Mouse (Mus musculus): ENCODE measurements around the gene Cyb5r1. TPM values are rescaled to one million over a fixed set of nuclear protein-coding genes. Genes with fewer than 3 reads are reported as not detected.
"Not testable (repeated sequence)": the region's sequence is repeated elsewhere in the genome, so short reads cannot be mapped to it uniquely, and the experiment has no call there.

Gene Cyb5r1
- polyA plus RNA-seq, 1 experiment from 2014 or later, result 20.4 TPM

- H3K36me3 ChIP-seq; H3K4me3 ChIP-seq (replicated peaks); H3K4me2 ChIP-seq; DNase-seq; H3K9me3 ChIP-seq (replicated peaks); ATAC-seq (ENCODE audit: low read depth); H3K27ac ChIP-seq; H3K27me3 ChIP-seq; H3K9ac ChIP-seq: not testable (repeated sequence)
- WGBS (ENCODE audit: insufficient replicate concordance), result 90% methylated on average over 8 of the region's 10 CpGs
- H3K4me1 ChIP-seq (replicated peaks), result peaks cover 25% of the 10 kb centered on the region; the same call in 1 of the 2 replicates
Measured at GRCm38 (mm10) chr1:134441737-134442136, 36.4 kb downstream of the Cyb5r1 start.

DNA sequence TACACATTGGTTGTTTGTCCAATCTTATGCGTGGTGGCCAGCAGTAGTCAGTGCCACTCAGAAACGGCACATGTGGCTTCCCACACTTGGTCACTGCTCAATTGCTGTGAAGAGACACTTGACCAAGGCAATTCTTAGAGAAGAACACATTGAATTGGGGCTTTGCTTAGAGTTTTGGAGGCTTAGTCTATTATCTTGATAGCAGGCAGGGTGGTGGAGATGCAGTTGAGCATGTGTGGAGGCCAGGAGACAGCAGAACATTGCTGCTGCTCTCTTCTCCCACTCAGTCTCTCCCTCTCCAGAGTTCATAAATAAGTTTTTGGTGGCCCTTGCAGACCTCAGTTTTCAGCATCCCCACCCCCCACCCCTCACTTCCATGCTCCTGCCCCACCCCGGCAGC is 37.0 kb downstream of the Cyb5r1 start:
- H3K27me3 ChIP-seq, result no peaks in the 10 kb centered on the region
- WGBS (ENCODE audit: insufficient replicate concordance), result 88% methylated on average over 3 of the region's 3 CpGs
- H3K4me1 ChIP-seq (replicated peaks), result peaks cover 25% of the 10 kb centered on the region; the same call in 1 of the 2 replicates
- H3K4me3 ChIP-seq (replicated peaks), result no peak overlapping the region
- peak; percentile 47; the same call in 1 of the 2 replicates for ATAC-seq (ENCODE audit: low read depth)
- 0 out of 2 replicates have a peak overlapping the region, but pooled peaks have one; percentile 9 for H3K27ac ChIP-seq
- H3K36me3 ChIP-seq, result no peaks in the 10 kb centered on the region
- no peaks in the 10 kb centered on the region for H3K9me3 ChIP-seq (replicated peaks)
- no peak overlapping the region for H3K4me2 ChIP-seq
- H3K9ac ChIP-seq, result no peak overlapping the region
- no peak for DNase-seq

- H3K27me3 ChIP-seq; H3K36me3 ChIP-seq; H3K4me3 ChIP-seq (replicated peaks); H3K4me2 ChIP-seq; H3K9me3 ChIP-seq (replicated peaks); H3K9ac ChIP-seq; H3K27ac ChIP-seq; DNase-seq; ATAC-seq (ENCODE audit: low read depth): not testable (repeated sequence)
- H3K4me1 ChIP-seq (replicated peaks), result peaks cover 25% of the 10 kb centered on the region; the same call in 1 of the 2 replicates
- WGBS (ENCODE audit: insufficient replicate concordance), result 54% methylated on average over 1 of the region's 1 CpGs
Measured at GRCm38 (mm10) chr1:134443288-134443687, 37.9 kb downstream of the Cyb5r1 start.

- Histone ChIP-seq H3K9ac (no peak overlapping the region), H3K9me3 (replicated peaks) (no peaks in the 10 kb centered on the region), H3K27ac (no peak overlapping the region), H3K4me1 (replicated peaks) (peaks cover 22% of the 10 kb centered on the region; the same call in 1 of the 2 replicates), H3K36me3 (no peaks in the 10 kb centered on the region), H3K4me3 (replicated peaks) (no peak overlapping the region), H3K27me3 (no peaks in the 10 kb centered on the region), H3K4me2 (no peak overlapping the region)
- ATAC-seq (ENCODE audit: low read depth) (no peak), DNase-seq (no peak)
- 68% methylated on average over 2 of the region's 2 CpGs for WGBS (ENCODE audit: insufficient replicate concordance)
Measured at GRCm38 (mm10) chr1:134445418-134445817, 40.1 kb downstream of the Cyb5r1 start.

- H3K4me2 ChIP-seq; DNase-seq; H3K9me3 ChIP-seq (replicated peaks); H3K4me3 ChIP-seq (replicated peaks); H3K36me3 ChIP-seq; ATAC-seq (ENCODE audit: low read depth); H3K4me1 ChIP-seq (replicated peaks); H3K27ac ChIP-seq; H3K27me3 ChIP-seq; H3K9ac ChIP-seq: not testable (repeated sequence)
- WGBS (ENCODE audit: insufficient replicate concordance), result 67% methylated on average over 3 of the region's 3 CpGs
Measured at GRCm38 (mm10) chr1:134448537-134448936, 43.2 kb downstream of the Cyb5r1 start.

DNA sequence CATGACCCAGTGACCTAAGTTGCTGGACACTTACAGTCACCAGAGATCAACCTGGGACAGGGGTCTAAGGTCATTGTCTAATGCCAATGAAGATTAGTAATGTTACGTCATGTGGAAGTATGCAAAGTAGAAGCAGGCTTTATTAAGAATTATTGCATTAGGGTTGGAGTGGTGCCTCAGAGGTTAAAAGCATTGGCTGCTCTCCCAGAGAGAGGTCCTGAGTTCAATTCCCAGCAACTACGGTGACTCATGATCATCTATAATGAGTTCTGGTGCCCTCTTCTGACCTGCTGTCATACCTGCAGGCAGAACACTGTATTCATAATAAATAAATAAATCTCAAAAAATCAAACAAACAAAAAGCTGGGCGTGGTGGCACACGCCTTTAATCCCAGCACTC is 44.8 kb downstream of the Cyb5r1 start:
- Histone ChIP-seq H3K9me3 (replicated peaks) (no peaks in the 10 kb centered on the region), H3K27ac (no peak overlapping the region), H3K27me3 (0 out of 2 replicates have a peak, but pooled peaks cover 3% of the 10 kb centered on the region), H3K4me1 (replicated peaks) (peaks cover 10% of the 10 kb centered on the region), H3K36me3 (no peaks in the 10 kb centered on the region), H3K4me2 (no peak overlapping the region), H3K9ac (no peak overlapping the region), H3K4me3 (replicated peaks) (no peak overlapping the region)
- no peak for DNase-seq
- ATAC-seq (ENCODE audit: low read depth), result no peak
- 77% methylated on average over 4 of the region's 4 CpGs for WGBS (ENCODE audit: insufficient replicate concordance)

DNA sequence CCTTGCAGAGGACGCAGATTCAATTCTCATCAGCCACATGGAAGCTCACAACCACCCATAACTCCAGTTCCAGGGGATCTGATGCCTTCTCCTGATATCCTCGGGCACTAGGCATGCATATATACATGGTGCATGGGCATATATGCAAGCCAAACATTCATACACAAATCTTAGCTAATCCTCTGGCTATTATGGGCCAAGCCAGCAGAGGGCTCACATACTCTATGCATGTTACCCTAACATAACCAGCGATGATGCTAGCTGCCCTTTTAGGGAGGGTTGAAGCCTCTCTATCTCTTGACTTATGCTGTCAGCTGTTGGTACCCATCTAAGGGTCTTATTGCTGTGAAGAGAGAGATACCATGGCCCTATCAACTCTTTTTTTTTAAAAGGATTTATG is 45.6 kb downstream of the Cyb5r1 start:
- Histone ChIP-seq H3K4me1 (replicated peaks) (peaks cover 12% of the 10 kb centered on the region), H3K27me3 (0 out of 2 replicates have a peak, but pooled peaks cover 3% of the 10 kb centered on the region), H3K9ac (no peak overlapping the region), H3K4me3 (replicated peaks) (no peak overlapping the region), H3K4me2 (no peak overlapping the region), H3K9me3 (replicated peaks) (no peaks in the 10 kb centered on the region), H3K27ac (no peak overlapping the region), H3K36me3 (no peaks in the 10 kb centered on the region)
- 27% methylated on average over 3 of the region's 3 CpGs for WGBS (ENCODE audit: insufficient replicate concordance)
- DNase-seq, result peak; percentile 42
- no peak for ATAC-seq (ENCODE audit: low read depth)

DNA sequence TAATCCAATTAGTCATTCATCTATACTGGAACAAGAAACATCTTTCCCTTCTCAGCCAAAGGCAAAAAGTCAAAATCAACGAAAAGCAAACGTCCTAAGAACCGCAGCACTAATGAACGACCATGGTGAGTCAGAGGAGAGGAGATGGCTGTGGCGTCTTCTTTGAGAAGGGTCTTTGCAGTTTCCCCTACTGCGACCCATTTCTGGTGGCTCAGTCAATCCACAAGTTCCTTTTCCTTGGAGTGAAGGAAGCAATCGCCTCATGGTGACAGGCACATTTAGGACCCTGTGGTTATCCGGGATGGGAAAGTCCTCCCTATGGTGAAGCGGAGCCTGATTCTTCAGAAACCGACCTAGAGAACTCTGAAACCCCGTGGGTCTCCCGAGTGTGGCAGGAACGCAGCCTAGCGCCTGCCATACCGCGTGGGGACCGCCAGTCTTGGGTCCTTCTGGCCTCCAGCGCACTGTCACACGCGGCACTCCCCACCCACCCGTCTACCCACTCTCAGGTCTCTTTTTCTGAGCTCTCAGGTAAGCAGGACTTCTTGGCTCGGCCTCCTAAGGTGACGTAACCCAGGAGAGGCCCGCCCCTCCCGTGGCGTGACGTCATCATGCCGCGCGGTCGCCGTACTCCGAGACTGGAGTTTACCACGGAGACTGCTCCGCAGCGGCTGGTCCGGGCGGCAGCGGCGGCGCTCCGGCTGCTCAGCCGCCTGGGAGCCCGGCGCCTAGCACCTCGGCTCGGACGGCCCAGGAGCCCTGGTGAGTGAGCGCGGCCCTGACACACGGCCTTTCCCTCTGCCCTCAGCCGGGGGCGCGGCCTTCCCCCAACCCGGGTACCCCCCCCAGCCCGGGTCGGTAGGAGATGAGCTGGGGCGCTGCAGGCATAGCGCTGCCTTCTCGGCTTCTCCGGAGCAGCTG is 49.8 kb downstream of the Cyb5r1 start, which contains the start of gene Klhl12:
Klhl12 (plus strand) TSS at position 628 of the 921 bp plus-strand sequence.
- Histone ChIP-seq H3K36me3 (peaks cover 20% of the 10 kb centered on the region), H3K9me3 (replicated peaks) (no peaks in the 10 kb centered on the region), H3K27ac (peak within 1 kb of the TSS; percentile 98), H3K27me3 (0 out of 2 replicates have a peak, but pooled peaks cover 3% of the 10 kb centered on the region), H3K4me2 (peak within 1 kb of the TSS; percentile 87), H3K4me3 (replicated peaks) (peak within 1 kb of the TSS; percentile 84), H3K4me1 (replicated peaks) (peaks cover 51% of the 10 kb centered on the region), H3K9ac (peak within 1 kb of the TSS; percentile 97)
- DNase-seq (peak; percentile 83), ATAC-seq (ENCODE audit: low read depth) (peak; percentile 91)
- under 1% methylated on average over 60 of the region's 61 CpGs for WGBS (ENCODE audit: insufficient replicate concordance)

GRCm38 (mm10) chr1:134456060-134456459 is 50.7 kb downstream of the Cyb5r1 start:
- Histone ChIP-seq H3K9me3 (replicated peaks) (no peaks in the 10 kb centered on the region), H3K4me2 (peak overlapping the region; percentile 73), H3K36me3 (peaks cover 26% of the 10 kb centered on the region), H3K9ac (peak overlapping the region; percentile 97), H3K4me3 (replicated peaks) (peak overlapping the region; percentile 84), H3K27ac (peak overlapping the region; percentile 98), H3K4me1 (replicated peaks) (peaks cover 60% of the 10 kb centered on the region), H3K27me3 (0 out of 2 replicates have a peak, but pooled peaks cover 3% of the 10 kb centered on the region)
- WGBS (ENCODE audit: insufficient replicate concordance), result 9% methylated on average over 5 of the region's 5 CpGs
- ATAC-seq (ENCODE audit: low read depth), result no peak
- DNase-seq, result no peak

- ATAC-seq (ENCODE audit: low read depth), result no peak
- Histone ChIP-seq H3K9me3 (replicated peaks) (no peaks in the 10 kb centered on the region), H3K4me2 (peak overlapping the region; percentile 73; the same call in 1 of the 2 replicates), H3K27ac (peak overlapping the region; percentile 98), H3K27me3 (0 out of 2 replicates have a peak, but pooled peaks cover 3% of the 10 kb centered on the region), H3K36me3 (peaks cover 46% of the 10 kb centered on the region), H3K4me1 (replicated peaks) (peaks cover 76% of the 10 kb centered on the region), H3K9ac (no peak overlapping the region), H3K4me3 (replicated peaks) (no peak overlapping the region; the same call in 1 of the 2 replicates)
- no peak for DNase-seq
- WGBS (ENCODE audit: insufficient replicate concordance), result 76% methylated on average over 7 of the region's 7 CpGs
Measured at GRCm38 (mm10) chr1:134458139-134458727, 52.9 kb downstream of the Cyb5r1 start.
